Mouse (Mus musculus) left cerebral cortex, postnatal 14 days (tissue): ENCODE results near the gene AU018091. TPM values are rescaled to one million over a fixed set of nuclear protein-coding genes. Genes with fewer than 3 reads are reported as not detected.
"Not testable (repeated sequence)": the region's sequence is repeated elsewhere in the genome, so short reads cannot be mapped to it uniquely, and the experiment has no call there.

Source experiments
- DNase-seq, 2 experiments: peaks; one replicate each; pipeline ENCODE4 v3.0.0; 2021 to 2022; ENCODE audit warnings: low spot score in 2 of 2, mixed read lengths in 1 of 2
- intact Hi-C: fragments of 180-260 bp; cut with DNase I; formaldehyde crosslinking; loops from one replicate; pipeline ENCODE4 v1.15.1; 2025
- microRNA-seq, 2 experiments: library from miRNA; unstranded; fragments of <30 nt; microRNA quantifications; one replicate each; pipeline ENCODE4 v1.2.0; 2022
- total RNA-seq, 2 experiments: library from RNA; stranded (reverse); gene quantifications; 2 replicates each; pipeline ENCODE4 v1.2.3; 2021

Gene AU018091
- total RNA-seq, 2 experiments from 2014 or later, result not detected

DNA sequence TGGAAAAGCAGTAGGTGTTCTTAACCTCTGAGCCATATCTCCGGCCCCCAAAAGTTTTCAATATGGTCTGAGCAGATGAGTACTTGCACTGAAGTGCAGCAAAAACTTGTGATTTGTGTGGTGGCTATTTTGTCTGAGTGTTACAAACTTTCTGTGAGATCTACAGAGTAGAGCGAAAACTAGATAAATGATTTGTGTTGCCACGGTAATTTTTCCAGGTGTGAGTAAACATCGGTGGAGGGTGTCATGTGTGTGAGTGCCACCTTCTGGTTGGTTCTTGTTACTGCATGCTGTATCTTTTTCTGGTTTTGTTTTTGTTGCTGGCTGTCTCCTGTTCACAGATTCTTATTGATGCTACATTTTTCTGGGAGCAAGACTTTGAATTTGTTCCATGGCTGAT, 15.4 kb upstream of the AU018091 start:
- intact Hi-C loops, result no loop called here
- no peak for DNase-seq

DNA sequence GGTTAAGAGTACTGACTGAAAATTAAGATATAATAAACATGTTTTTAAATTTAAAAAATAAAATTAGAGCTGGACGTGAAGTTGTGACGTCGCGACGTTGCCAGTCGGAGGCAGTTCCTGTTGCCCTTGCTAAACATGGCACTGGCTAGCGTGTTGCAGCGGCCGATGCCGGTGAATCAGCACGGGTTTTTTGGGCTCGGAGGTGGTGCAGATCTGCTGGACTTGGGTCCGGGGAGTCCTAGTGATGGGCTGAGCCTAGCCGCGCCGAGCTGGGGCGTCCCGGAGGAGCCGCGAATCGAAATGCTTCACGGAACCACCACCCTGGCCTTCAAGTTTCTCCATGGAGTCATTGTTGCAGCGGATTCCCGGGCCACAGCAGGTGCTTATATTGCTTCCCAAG, 12.0 kb upstream of the AU018091 start:
- DNase-seq, intact Hi-C loops: not testable (repeated sequence)

DNA sequence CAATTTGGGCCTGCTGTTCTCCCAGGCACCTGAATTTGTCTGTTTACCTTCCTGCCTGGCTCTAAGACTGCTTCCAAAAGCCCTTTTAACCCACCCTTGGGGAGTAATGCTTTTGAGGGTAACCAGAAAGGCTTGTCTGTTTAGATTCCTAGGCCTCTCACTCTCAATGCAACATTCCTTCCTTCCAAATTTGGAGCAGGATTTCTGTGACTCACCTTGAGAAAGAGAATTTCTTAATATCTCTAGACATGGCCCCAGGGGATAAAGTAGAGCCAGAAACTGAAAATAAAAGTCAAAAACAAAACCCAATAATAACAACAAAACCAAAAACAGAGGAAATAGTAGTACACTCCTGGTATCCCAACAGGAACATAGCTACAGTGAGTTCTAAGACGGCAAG, 707 bp downstream of the AU018091 start:
- intact Hi-C loops, result no loop called here
- no peak for DNase-seq

DNA sequence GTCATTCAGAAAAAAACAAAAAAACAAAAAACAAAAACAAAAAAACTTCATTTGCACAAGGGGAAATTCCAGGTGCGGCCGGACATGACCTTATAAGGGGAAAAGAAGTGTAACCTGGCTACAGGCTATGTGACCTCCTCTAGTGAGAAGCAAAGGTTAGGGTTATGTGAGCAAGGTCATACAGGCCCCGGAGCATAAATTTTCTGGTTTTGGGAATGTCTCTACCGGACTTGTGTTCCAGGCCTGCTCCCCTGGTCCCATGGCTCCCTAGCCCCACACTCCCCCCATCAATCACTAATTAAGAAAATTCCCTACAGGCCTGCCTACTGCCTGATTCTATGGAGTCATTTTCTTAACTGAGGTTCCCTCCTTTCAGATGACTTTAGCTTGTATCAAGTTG, 2.7 kb downstream of the AU018091 start:
- DNase-seq, result no peak
- intact Hi-C loops, result no loop called here

DNA sequence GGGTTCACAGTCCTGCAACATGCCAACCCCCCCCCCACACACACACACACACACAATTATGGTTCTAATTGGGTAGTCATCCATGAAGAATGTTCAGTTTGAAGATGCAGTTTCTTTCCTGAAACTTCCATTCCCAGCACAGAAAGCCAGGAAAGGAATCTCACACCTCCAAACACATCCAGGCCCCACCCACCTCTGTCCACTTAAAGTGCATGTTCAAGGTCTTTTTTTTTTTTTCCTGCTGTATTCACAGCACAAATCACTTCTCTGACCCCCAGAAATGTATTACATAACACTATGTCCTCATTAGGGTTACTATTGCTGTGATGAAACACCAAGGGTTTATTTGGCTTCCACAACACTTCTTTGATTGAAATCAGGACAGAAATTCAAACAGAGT, 4.0 kb downstream of the AU018091 start:
- intact Hi-C loops, result no loop called here
- no peak for DNase-seq

DNA sequence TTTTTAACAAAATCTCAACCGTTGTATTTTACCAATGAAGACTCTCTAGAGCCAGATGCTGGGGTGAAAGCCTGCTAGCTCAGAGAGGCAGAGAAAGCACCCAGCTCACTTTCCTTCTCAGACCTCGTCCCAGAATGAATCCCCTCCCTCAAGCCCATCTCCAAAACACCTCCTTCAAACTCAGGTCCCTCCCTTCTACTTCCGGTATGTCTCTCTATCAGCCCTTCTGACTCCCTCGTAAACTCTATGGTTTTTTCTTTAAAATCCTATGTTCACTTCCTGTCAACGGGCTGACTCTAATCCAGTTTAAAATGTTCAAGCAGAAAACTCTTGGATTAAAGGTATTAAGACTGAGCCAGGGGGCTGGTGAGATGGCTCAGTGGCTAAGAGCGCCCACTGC, 4.6 kb downstream of the AU018091 start:
- DNase-seq, result no peak
- intact Hi-C loops, result no loop called here

DNA sequence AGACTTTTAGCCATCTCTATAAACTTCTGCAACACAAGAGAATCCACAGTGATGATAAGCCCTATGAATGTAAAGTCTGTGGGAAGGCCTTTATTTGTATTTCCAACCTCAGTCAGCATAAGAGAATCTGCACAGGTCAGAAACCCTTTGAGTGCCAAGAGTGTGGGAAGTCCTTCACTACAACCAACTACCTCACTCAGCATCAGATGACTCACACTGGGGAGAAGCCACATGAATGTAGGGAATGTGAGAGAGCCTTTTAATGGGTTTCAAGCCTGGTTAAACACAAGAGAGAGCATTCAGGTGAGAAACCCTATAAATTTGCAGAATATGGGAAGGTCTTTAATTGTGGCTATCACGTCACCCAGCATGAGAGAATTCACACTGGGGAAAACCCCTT, 18.6 kb downstream of the AU018091 start:
- no peak for DNase-seq
- intact Hi-C loops, result no loop called here

DNA sequence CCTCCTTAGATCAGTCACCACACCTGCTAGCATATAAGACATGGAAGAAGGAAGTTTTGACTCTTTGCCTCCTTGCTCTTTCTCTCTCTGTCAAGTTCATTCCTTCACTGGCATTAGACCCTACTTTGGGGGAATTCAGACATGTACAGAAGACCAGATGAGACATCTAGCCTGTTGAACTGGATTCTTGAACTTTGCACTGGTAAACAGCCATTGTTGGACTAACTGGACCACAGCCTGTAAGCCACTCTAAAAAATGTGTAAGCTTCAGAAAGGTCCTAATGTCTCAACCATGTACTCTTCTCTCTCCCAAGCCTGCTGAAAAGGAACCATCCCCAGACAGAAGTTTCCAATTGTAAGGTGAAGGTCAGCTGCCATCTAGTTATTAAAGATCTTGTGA, 22.9 kb downstream of the AU018091 start:
- DNase-seq, result no peak
- intact Hi-C loops, result no loop called here

DNA sequence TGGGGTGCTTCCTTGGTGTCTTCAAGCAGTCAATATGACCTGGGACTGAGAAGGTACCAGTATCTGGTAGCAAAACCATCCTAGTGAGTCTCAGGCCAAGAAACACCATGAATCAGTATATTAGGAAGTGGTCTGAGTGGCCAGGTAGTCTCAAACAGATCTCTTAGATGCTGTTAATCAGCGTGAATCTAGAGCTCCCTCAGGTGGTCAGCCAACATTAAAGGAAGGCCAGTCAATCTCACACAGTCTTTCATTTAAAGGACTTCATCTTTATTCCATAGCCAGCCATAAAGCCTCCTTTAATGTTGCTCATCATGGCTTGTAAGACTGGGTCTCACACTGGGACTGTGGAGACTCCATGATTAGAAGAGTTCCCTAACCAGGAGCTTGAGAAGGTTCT, 25.7 kb downstream of the AU018091 start:
- no peak for DNase-seq
- intact Hi-C loops, result no loop called here

DNA sequence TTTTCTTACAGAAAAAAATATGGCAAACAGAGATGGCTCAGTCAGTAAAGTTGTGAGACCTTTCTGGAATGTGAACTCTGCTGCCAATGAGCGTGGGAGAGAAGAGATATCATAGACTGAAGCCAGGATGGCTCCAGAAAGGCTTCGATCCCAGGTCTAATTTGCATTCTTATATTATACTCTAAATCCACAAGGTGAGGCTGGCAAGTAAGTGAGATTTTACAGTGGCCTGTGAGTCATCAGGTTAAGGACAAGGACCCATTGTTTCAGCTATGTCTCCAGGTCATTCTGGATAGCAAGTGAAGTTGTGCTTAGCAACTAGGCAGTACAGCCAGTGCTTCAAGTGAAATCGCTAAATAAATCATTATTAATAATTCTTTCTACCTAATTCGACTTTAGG, 33.4 kb downstream of the AU018091 start:
- intact Hi-C loops, result no loop called here
- DNase-seq, result no peak

DNA sequence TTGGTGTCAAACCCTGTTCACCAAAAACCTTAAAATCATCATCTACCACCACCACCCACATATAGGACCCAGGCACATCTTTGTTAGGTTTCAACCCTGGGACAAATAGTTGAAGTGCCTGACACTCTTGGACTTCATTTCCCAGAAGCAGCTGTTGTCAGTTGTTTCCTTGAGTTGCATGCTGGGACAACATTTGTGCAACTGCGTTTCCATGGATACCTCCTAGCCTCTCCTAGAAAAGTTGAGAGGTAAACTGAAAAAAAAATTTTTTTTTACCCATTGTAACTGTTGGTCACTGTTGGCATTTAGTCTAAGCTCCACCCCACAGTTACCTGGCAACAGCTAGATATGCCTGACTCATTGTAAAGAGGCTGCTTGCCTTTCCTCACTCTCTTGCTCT, 34.3 kb downstream of the AU018091 start:
- no peak for DNase-seq

DNA sequence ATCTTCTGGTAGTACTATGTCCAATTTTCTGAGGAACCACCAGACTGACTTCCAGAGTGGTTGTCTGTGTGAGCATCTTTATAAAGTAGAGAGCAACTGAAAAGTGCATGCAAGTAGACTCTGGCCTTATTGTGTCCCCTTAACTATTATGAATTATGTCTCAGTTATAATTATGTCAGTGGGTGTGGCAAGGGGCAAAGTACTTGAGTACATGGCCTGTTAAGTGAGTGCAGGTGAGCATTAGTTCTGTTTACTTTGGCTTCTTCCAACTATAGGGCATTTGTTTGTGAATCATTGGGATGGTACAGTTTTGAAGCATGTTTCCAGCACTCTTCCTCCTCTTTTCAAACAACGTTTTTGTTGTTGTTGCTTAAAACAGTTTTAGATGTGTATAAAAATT, 38.7 kb downstream of the AU018091 start:
- intact Hi-C loops, result no loop called here
- no peak for DNase-seq

More for the DNA sequence above, 34.3 kb downstream of the AU018091 start:
- intact Hi-C loops, result no loop called here

DNA sequence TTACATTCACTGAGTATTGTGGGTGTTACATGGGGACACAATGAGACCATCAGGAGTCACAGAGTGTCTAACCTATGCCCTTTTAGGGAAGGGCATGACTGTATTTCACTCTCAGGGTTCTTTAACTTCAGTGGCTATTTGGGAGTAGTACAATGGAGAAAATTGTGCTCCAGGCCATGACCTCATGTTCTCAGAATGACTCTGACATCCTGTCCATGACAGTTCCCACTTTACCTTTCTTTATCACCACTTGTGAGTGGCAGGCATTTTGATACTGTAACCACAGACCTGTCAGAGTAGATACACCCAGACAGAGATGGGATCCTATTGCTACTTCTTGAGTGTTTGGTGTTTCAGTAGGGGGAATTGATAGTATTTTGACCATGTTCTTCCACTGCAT, 40.4 kb downstream of the AU018091 start:
- intact Hi-C loops, DNase-seq: not testable (repeated sequence)

DNA sequence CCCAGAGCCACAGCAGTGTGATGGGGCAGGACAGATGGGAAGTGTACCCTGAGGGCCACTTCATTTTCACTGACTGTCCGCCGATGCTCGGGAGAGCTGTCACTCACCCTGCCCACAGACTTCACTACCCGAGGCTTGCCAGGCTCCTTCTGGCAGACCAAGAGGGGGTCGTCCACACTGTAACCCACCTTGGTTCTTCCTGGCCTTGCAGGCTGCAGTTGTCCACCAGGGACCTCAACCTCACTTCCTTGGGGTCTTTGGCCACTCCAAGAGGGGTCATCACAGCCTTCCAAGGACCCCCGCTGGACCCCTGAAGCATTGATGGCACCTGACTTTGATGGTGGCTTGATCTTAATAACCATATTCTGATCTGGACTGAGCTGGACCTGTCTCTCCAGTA, 57.8 kb downstream of the AU018091 start:
- not testable (repeated sequence) for DNase-seq

DNA sequence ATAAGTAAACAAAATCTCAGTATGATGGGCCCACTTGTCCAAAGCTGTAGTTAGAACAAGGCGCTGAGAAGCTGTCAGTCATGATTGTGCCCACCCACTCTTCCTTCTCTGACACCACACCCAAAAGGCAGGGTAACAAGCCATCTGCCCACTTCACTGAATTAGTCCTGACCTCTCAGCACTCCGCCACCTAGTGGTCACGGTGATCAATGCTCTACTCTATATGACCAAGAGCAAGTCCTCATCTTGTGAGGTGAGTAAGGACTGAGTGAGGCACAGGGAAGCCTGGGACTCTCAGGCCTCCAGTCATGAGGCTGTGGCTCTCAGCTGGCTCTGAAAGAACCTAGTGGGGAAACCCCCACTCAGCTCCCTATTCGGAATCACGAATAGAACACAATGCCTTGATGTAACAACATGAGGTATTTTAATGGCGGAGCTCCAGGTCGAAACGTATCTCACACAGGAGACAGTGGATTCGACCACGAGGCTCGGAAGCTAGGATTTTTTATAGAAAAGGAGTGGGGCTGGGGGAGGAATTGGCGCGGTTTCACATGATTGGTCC, 62.4 kb downstream of the AU018091 start:
- intact Hi-C loops, DNase-seq: not testable (repeated sequence)

More for the DNA sequence above, 57.8 kb downstream of the AU018091 start:
- intact Hi-C loops, result not testable (repeated sequence)

Small RNA genes lying within 50 kb of the gene (microRNA-seq; reads per million reads assigned to microRNA genes)
- 0 reads per million in 2 experiments for gene Mir290a
- 0 reads per million in 2 experiments for gene Mir290b
- gene Mir291a, result 0 reads per million in 2 experiments
- gene Mir292, result 0 reads per million in 2 experiments
- 0 reads per million in 2 experiments for gene Mir292b

Other genes with a start within 250 kb of the AU018091 start
- gene Nlrp12, start 80.5 kb upstream of the AU018091 start, total RNA-seq, result under 1 TPM; 0.08 to 0.13 TPM
- 100 to 1,000 TPM in 1 of 2 experiments, 10 to 100 TPM in 1; 97.5 to 101 TPM for gene Myadm, start 119.9 kb upstream of the AU018091 start, total RNA-seq
- 100 to 1,000 TPM; 352 to 363 TPM for gene Prkcg, start 120.0 kb upstream of the AU018091 start, total RNA-seq
- gene Cacng7, start 163.8 kb upstream of the AU018091 start, total RNA-seq, result 100 to 1,000 TPM; 149 to 171 TPM
- 100 to 1,000 TPM; 176 to 203 TPM for gene Cacng8, start 221.5 kb upstream of the AU018091 start, total RNA-seq